Mouse (Mus musculus) MEL (cell line): ENCODE measurements at regions not wholly inside any gene's neighbourhood (a gene's known extent, or its start where the extent isn't known, plus 50 kb on each side); places are given as distances from the start of the nearest gene placed in this dataset.

Source experiments
- CTCF ChIP-seq, 3 experiments: IDR thresholded peaks in 2 of 3; conservative IDR thresholded peaks in 1 of 3; 2 replicates each; pipeline ENCODE4 v1.5.1; 2011 to 2012; ENCODE audit warnings: low read length in 3 of 3, low read depth in 2 of 3, mild to moderate bottlenecking in 2 of 3, improper control_type of control experiment in 1 of 3, inconsistent platforms in 1 of 3, mixed read lengths in 1 of 3, moderate library complexity in 1 of 3; ENCODE audit not compliant: control insufficient read depth in 1 of 3, insufficient read depth in 1 of 3, poor library complexity in 1 of 3, severe bottlenecking in 1 of 3
- E2F4 ChIP-seq: IDR thresholded peaks from 2 replicates; pipeline ENCODE4 v1.6.1; 2011; ENCODE audit warnings: low read depth, low read length, improper control_type of control experiment, borderline replicate concordance
- POLR2A ChIP-seq, 2 experiments: IDR thresholded peaks; 2 replicates each; pipeline ENCODE4 v1.6.1; 2011 to 2012; ENCODE audit warnings: low read length in 2 of 2, mild to moderate bottlenecking in 2 of 2, control low read depth in 1 of 2, improper control_type of control experiment in 1 of 2, low read depth in 1 of 2, moderate library complexity in 1 of 2; ENCODE audit not compliant: control insufficient read depth in 1 of 2, insufficient read depth in 1 of 2, poor library complexity in 1 of 2
- USF2 ChIP-seq, 2 experiments: IDR thresholded peaks; 2 replicates each; pipeline ENCODE4 v1.6.1; 2011 to 2012; ENCODE audit warnings: improper control_type of control experiment in 2 of 2, low read length in 2 of 2, borderline replicate concordance in 1 of 2, inconsistent platforms in 1 of 2, low read depth in 1 of 2, mild to moderate bottlenecking in 1 of 2; ENCODE audit not compliant: insufficient read depth in 1 of 2

DNA sequence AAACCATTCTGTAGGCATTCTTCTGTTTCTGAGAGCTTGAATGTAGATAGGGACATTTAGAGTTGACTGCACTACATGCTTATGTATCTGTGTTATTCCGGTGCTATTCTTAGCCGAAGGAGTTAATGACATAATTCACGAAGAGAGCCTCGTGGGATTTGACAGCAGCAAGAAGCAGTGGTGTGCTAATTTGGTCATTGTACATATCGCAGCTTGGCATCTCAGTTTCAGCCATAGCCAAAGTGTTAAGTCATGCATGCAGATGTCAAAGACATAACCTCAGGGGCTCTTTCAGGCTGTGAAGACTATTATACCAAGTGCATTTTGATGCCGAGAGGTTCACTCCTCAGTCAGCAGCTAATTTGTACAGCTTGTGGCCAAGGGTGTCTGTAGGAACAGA, 125.1 kb upstream of the Itga1 start:
- no peak for TF ChIP-seq E2F4
- no peak for TF ChIP-seq USF2 (IDR thresholded peaks at IDR 0.05; ENCODE audit: borderline replicate concordance in 1 of 2, insufficient read depth in 1 of 2, low read depth in 1 of 2, low read length in 2 of 2)
- no peak for TF ChIP-seq POLR2A (IDR thresholded peaks at IDR 0.05; ENCODE audit: control insufficient read depth in 1 of 2, insufficient read depth in 1 of 2, low read depth in 1 of 2, low read length in 2 of 2, poor library complexity in 1 of 2)
- no peak for TF ChIP-seq CTCF (IDR thresholded peaks at IDR 0.05 in 2 of 3, conservative IDR thresholded peaks at IDR 0.05 in 1 of 3; ENCODE audit: control insufficient read depth in 1 of 3, insufficient read depth in 1 of 3, low read depth in 2 of 3, low read length in 3 of 3, poor library complexity in 1 of 3, severe bottlenecking in 1 of 3)
